Mouse (Mus musculus) limb, embryonic 13.5 days (tissue): ENCODE results near the gene Pih1d1. TPM values are rescaled to one million over a fixed set of nuclear protein-coding genes. Genes with fewer than 3 reads are reported as not detected.
"Not testable (repeated sequence)": the region's sequence is repeated elsewhere in the genome, so short reads cannot be mapped to it uniquely, and the experiment has no call there.

Experiments used
- ATAC-seq: fragments of 200-750 bp; cut with Nextera tagmentation; 2 replicates; pipeline ENCODE4 v1.8.0; 2017; ENCODE audit warnings: low read depth, moderate number of reproducible peaks, moderate TSS enrichment; ENCODE audit not compliant: low FRiP score
- H3K27ac ChIP-seq: fragments of 300-500 bp; sonication (generic); 2 replicates; pipeline ENCODE4 v1.5.1; 2015; ENCODE audit warnings: inconsistent platforms, mild to moderate bottlenecking, moderate library complexity
- H3K27me3 ChIP-seq: fragments of 300-500 bp; sonication (generic); 2 replicates; pipeline ENCODE4 v1.6.1; 2015; ENCODE audit warnings: mild to moderate bottlenecking, inconsistent platforms
- H3K36me3 ChIP-seq: fragments of 300-500 bp; sonication (generic); 2 replicates; pipeline ENCODE4 v1.6.1; 2015; ENCODE audit warnings: inconsistent platforms, mild to moderate bottlenecking, moderate library complexity
- H3K4me1 ChIP-seq: fragments of 300-500 bp; sonication (generic); 2 replicates; pipeline ENCODE4 v1.6.1; 2015; ENCODE audit warnings: inconsistent platforms
- H3K4me2 ChIP-seq: fragments of 300-500 bp; sonication (generic); replicated peaks from 2 replicates; pipeline ENCODE4 v1.6.1; 2015; ENCODE audit warnings: inconsistent platforms, mild to moderate bottlenecking, moderate library complexity
- H3K4me3 ChIP-seq: fragments of 300-500 bp; sonication (generic); 2 replicates; pipeline ENCODE4 v1.5.1; 2015; ENCODE audit warnings: moderate library complexity, mild to moderate bottlenecking, inconsistent platforms
- H3K9ac ChIP-seq: fragments of 300-500 bp; sonication (generic); 2 replicates; pipeline ENCODE4 v1.6.1; 2015; ENCODE audit warnings: mild to moderate bottlenecking, inconsistent platforms
- H3K9me3 ChIP-seq: fragments of 300-500 bp; sonication (generic); 2 replicates; pipeline ENCODE4 v1.6.1; 2016; ENCODE audit warnings: inconsistent platforms
- WGBS: fragments of 180-500 bp; shearing (Covaris S2); methylation state at CpG from one replicate; pipeline ENCODE4 v1.1.7; 2015; 5-methylcytosine and 5-hydroxymethylcytosine counted together
- polyA plus RNA-seq: library from polyadenylated mRNA; unstranded; fragments of >200 nt; fragmentation: Nextera tagmentation; extraction: Ambion mirVana; gene quantifications from 2 replicates; pipeline ENCODE4 v1.2.1, GENCODE M21; 2015

Pih1d1 gene
- polyA plus RNA-seq, result 86.9 and 87.1 TPM in 2 replicates

- Histone ChIP-seq H3K4me2 (peak within 1 kb of the TSS; percentile 80), H3K4me3 (peak within 1 kb of the TSS; percentile 64), H3K9ac (peak within 1 kb of the TSS; percentile 84), H3K27ac (peak within 1 kb of the TSS; percentile 95), H3K27me3 (no peaks in the 10 kb centered on the region), H3K36me3 (peaks cover 23% of the 10 kb centered on the region), H3K9me3 (no peaks in the 10 kb centered on the region), H3K4me1 (peaks cover 35% of the 10 kb centered on the region)
- WGBS, result 4% methylated on average over 69 of the region's 69 CpGs
- peak; percentile 97 for ATAC-seq
Observed at GRCm38 (mm10) chr7:45154096-45154992, at the start of gene Pih1d1, which contains the start of gene Aldh16a1. Gene Pih1d1, plus strand, starts transcription at chr7:45154303. Gene Aldh16a1, minus strand, starts transcription at chr7:45154584.

GRCm38 (mm10) chr7:45104941-45105340 lies 49.2 kb upstream of the Pih1d1 start:
- H3K4me2 ChIP-seq, result no peak overlapping the region
- no peaks in the 10 kb centered on the region for H3K36me3 ChIP-seq
- H3K27me3 ChIP-seq, result no peaks in the 10 kb centered on the region
- ATAC-seq, result no peak
- no peak overlapping the region for H3K27ac ChIP-seq
- no peak overlapping the region for H3K4me3 ChIP-seq
- H3K4me1 ChIP-seq, result peaks cover 24% of the 10 kb centered on the region
- 71% methylated on average over 5 of the region's 5 CpGs for WGBS
- no peak overlapping the region for H3K9ac ChIP-seq
- no peaks in the 10 kb centered on the region for H3K9me3 ChIP-seq

GRCm38 (mm10) chr7:45105491-45105890 lies 48.6 kb upstream of the Pih1d1 start:
- H3K27me3 ChIP-seq, result no peaks in the 10 kb centered on the region
- H3K4me3 ChIP-seq, result no peak overlapping the region
- 69% methylated on average over 8 of the region's 8 CpGs for WGBS
- H3K36me3 ChIP-seq, result no peaks in the 10 kb centered on the region
- H3K9ac ChIP-seq, result no peak overlapping the region
- H3K4me1 ChIP-seq, result peaks cover 24% of the 10 kb centered on the region
- H3K4me2 ChIP-seq, result no peak overlapping the region
- no peak for ATAC-seq
- H3K27ac ChIP-seq, result no peak overlapping the region
- H3K9me3 ChIP-seq, result no peaks in the 10 kb centered on the region

GRCm38 (mm10) chr7:45106441-45106840 lies 47.7 kb upstream of the Pih1d1 start:
- ATAC-seq, result no peak
- 44% methylated on average over 6 of the region's 6 CpGs for WGBS
- Histone ChIP-seq H3K27ac (no peak overlapping the region), H3K9me3 (no peaks in the 10 kb centered on the region), H3K4me1 (peaks cover 24% of the 10 kb centered on the region), H3K9ac (no peak overlapping the region), H3K4me3 (no peak overlapping the region), H3K36me3 (no peaks in the 10 kb centered on the region), H3K27me3 (no peaks in the 10 kb centered on the region), H3K4me2 (no peak overlapping the region)

GRCm38 (mm10) chr7:45107052-45107645 lies 47.0 kb upstream of the Pih1d1 start:
- ATAC-seq, result no peak
- Histone ChIP-seq H3K36me3 (no peaks in the 10 kb centered on the region), H3K9ac (no peak overlapping the region), H3K27me3 (no peaks in the 10 kb centered on the region), H3K4me1 (peaks cover 21% of the 10 kb centered on the region), H3K9me3 (no peaks in the 10 kb centered on the region), H3K4me2 (no peak overlapping the region), H3K27ac (no peak overlapping the region), H3K4me3 (no peak overlapping the region)
- WGBS, result 68% methylated on average over 5 of the region's 5 CpGs

- H3K36me3 ChIP-seq, H3K4me3 ChIP-seq, ATAC-seq, H3K4me2 ChIP-seq, H3K9ac ChIP-seq, H3K9me3 ChIP-seq, H3K27me3 ChIP-seq, H3K4me1 ChIP-seq, H3K27ac ChIP-seq: not testable (repeated sequence)
- 91% methylated on average over 4 of the region's 4 CpGs for WGBS
Observed at GRCm38 (mm10) chr7:45110089-45110488, 44.0 kb upstream of the Pih1d1 start.

GRCm38 (mm10) chr7:45111940-45112339 lies 42.2 kb upstream of the Pih1d1 start:
- ATAC-seq, result no peak
- 61% methylated on average over 2 of the region's 2 CpGs for WGBS
- no peak overlapping the region for H3K27ac ChIP-seq

GRCm38 (mm10) chr7:45112529-45112928 lies 41.6 kb upstream of the Pih1d1 start:
- 65% methylated on average over 3 of the region's 3 CpGs for WGBS
- ATAC-seq, result no peak
- Histone ChIP-seq H3K9ac (no peak overlapping the region), H3K4me2 (no peak overlapping the region), H3K4me3 (no peak overlapping the region), H3K9me3 (no peaks in the 10 kb centered on the region), H3K27ac (no peak overlapping the region), H3K36me3 (peaks cover 1% of the 10 kb centered on the region; the same call in 1 of the 2 replicates), H3K4me1 (no peaks in the 10 kb centered on the region), H3K27me3 (no peaks in the 10 kb centered on the region)

More at GRCm38 (mm10) chr7:45111940-45112339, 42.2 kb upstream of the Pih1d1 start:
- no peak overlapping the region for H3K4me2 ChIP-seq
- H3K4me1 ChIP-seq, result no peaks in the 10 kb centered on the region
- H3K9me3 ChIP-seq, result no peaks in the 10 kb centered on the region
- H3K9ac ChIP-seq, result no peak overlapping the region
- H3K4me3 ChIP-seq, result no peak overlapping the region
- H3K27me3 ChIP-seq, result no peaks in the 10 kb centered on the region
- H3K36me3 ChIP-seq, result no peaks in the 10 kb centered on the region

- no peaks in the 10 kb centered on the region for H3K27me3 ChIP-seq
Observed at GRCm38 (mm10) chr7:45113476-45113875, 40.6 kb upstream of the Pih1d1 start.

GRCm38 (mm10) chr7:45117566-45117965 lies 36.5 kb upstream of the Pih1d1 start:
- 85% methylated on average over 8 of the region's 8 CpGs for WGBS
- peaks cover 50% of the 10 kb centered on the region for H3K36me3 ChIP-seq
- no peak overlapping the region for H3K4me3 ChIP-seq
- no peak for ATAC-seq
- H3K4me2 ChIP-seq, result no peak overlapping the region
- H3K9me3 ChIP-seq, result no peaks in the 10 kb centered on the region
- peaks cover 14% of the 10 kb centered on the region for H3K4me1 ChIP-seq
- H3K27ac ChIP-seq, result no peak overlapping the region
- H3K9ac ChIP-seq, result no peak overlapping the region
- no peaks in the 10 kb centered on the region for H3K27me3 ChIP-seq

More at GRCm38 (mm10) chr7:45113476-45113875, 40.6 kb upstream of the Pih1d1 start:
- Histone ChIP-seq H3K4me2 (no peak overlapping the region), H3K4me1 (no peaks in the 10 kb centered on the region), H3K27ac (no peak overlapping the region), H3K36me3 (peaks cover 11% of the 10 kb centered on the region; the same call in 1 of the 2 replicates), H3K4me3 (no peak overlapping the region), H3K9ac (no peak overlapping the region), H3K9me3 (no peaks in the 10 kb centered on the region)
- no peak for ATAC-seq
- WGBS, result 69% methylated on average over 2 of the region's 2 CpGs

- Histone ChIP-seq H3K27me3 (no peaks in the 10 kb centered on the region), H3K27ac (no peak overlapping the region), H3K9me3 (no peaks in the 10 kb centered on the region), H3K4me2 (no peak overlapping the region), H3K36me3 (peaks cover 57% of the 10 kb centered on the region), H3K4me1 (peaks cover 21% of the 10 kb centered on the region), H3K9ac (no peak overlapping the region), H3K4me3 (no peak overlapping the region)
- 91% methylated on average over 6 of the region's 6 CpGs for WGBS
- ATAC-seq, result no peak
Observed at GRCm38 (mm10) chr7:45118336-45118735, 35.8 kb upstream of the Pih1d1 start.
